Mouse (Mus musculus) ES-E14 (cell line): Measurements from ENCODE around the gene 1700025G04Rik.

Experiments
- HCFC1 ChIP-seq: IDR thresholded peaks from 2 replicates; pipeline ENCODE4 v1.6.1; 2012; ENCODE audit warnings: low read length, inconsistent platforms, borderline replicate concordance; ENCODE audit not compliant: insufficient read depth
- MAFK ChIP-seq: IDR thresholded peaks from 2 replicates; pipeline ENCODE4 v1.6.1; 2014; ENCODE audit warnings: mild to moderate bottlenecking, low read depth, low read length, inconsistent platforms; ENCODE audit not compliant: insufficient read depth
- ZC3H11A ChIP-seq: IDR thresholded peaks from 2 replicates; pipeline ENCODE4 v1.6.1; 2012; ENCODE audit warnings: low read depth, mild to moderate bottlenecking, inconsistent platforms, low read length, borderline replicate concordance
- ZNF384 ChIP-seq: IDR thresholded peaks from 2 replicates; pipeline ENCODE4 v1.6.1; 2012; ENCODE audit warnings: low read depth, low read length, inconsistent platforms

DNA sequence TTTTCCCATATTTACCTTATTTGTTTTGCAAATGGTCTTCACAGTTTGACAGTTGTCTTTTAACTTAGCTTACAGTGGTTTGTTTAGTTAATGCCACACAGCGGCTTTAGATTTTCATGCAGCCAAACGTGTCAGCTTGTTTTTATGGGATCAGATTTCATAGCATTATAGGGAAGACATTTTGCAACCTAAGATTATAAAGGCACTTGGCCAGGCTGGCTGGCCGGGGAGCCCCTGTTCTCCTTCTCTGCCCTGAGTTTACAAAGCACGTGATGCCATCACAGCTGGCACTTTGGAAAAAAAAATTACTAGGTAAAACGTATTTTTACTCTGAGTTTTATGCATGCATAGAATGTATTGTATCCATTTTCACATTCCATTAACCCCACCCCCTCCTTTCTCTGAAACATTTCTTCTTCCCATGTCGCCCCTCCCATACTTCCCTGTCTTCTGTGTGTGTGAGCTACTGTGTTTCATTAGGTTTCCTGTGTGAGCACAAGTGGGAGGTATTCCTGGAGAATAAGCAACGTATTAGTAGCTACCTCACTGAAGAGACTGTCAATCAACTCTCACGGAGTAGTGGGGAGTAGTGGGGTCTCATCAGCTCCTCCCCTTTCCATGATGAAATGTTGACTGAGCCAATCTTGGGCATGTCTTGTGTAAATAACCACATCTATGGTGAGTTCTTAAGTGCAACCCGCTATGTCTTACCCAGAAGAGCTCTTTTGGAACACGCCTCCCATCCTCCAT lies 93.8 kb downstream of the 1700025G04Rik start:
- no peak for TF ChIP-seq MAFK
- TF ChIP-seq HCFC1: no peak
- TF ChIP-seq ZC3H11A: no peak
- no peak for TF ChIP-seq ZNF384
